Mouse (Mus musculus) limb, embryonic 15.5 days (tissue): ENCODE measurements around the gene Ap2s1. TPM values are rescaled to one million over a fixed set of nuclear protein-coding genes. Genes with fewer than 3 reads are reported as not detected.

ENCODE experiments used
- ATAC-seq: fragments of 200-750 bp; cut with Nextera tagmentation; 2 replicates; pipeline ENCODE4 v1.8.0; 2017; ENCODE audit warnings: low read depth, moderate TSS enrichment; ENCODE audit not compliant: insufficient number of reproducible peaks, low FRiP score, low TSS enrichment
- H3K27ac ChIP-seq: fragments of 300-500 bp; sonication (generic); 2 replicates; pipeline ENCODE4 v1.5.1; 2015; ENCODE audit warnings: moderate library complexity, mild to moderate bottlenecking, inconsistent platforms
- H3K27me3 ChIP-seq: fragments of 300-500 bp; sonication (generic); 2 replicates; pipeline ENCODE4 v1.6.1; 2015; ENCODE audit warnings: inconsistent platforms
- H3K36me3 ChIP-seq: fragments of 300-500 bp; sonication (generic); 2 replicates; pipeline ENCODE4 v1.6.1; 2015; ENCODE audit warnings: inconsistent platforms
- H3K4me1 ChIP-seq: fragments of 300-500 bp; sonication (generic); 2 replicates; pipeline ENCODE4 v1.6.1; 2015; ENCODE audit warnings: inconsistent platforms
- H3K4me2 ChIP-seq: fragments of 300-500 bp; sonication (generic); 2 replicates; pipeline ENCODE4 v1.6.1; 2015; ENCODE audit warnings: mild to moderate bottlenecking, inconsistent platforms
- H3K4me3 ChIP-seq: fragments of 300-500 bp; sonication (generic); 2 replicates; pipeline ENCODE4 v1.5.1; 2015; ENCODE audit warnings: mild to moderate bottlenecking, inconsistent platforms
- H3K9ac ChIP-seq: fragments of 300-500 bp; sonication (generic); 2 replicates; pipeline ENCODE4 v1.6.1; 2015; ENCODE audit warnings: inconsistent platforms
- H3K9me3 ChIP-seq: fragments of 300-500 bp; sonication (generic); 2 replicates; pipeline ENCODE4 v1.6.1; 2016; ENCODE audit warnings: inconsistent platforms
- WGBS: fragments of 180-500 bp; shearing (Covaris S2); methylation state at CpG from one replicate; pipeline ENCODE4 v1.1.7; 2015; 5-methylcytosine and 5-hydroxymethylcytosine counted together
- polyA plus RNA-seq: library from polyadenylated mRNA; unstranded; fragments of >200 nt; fragmentation: Nextera tagmentation; extraction: Ambion mirVana; gene quantifications from 2 replicates; pipeline ENCODE4 v1.2.1, GENCODE M21; 2015

The Ap2s1 gene
- polyA plus RNA-seq, 1 experiment from 2014 or later, result 253 TPM

DNA sequence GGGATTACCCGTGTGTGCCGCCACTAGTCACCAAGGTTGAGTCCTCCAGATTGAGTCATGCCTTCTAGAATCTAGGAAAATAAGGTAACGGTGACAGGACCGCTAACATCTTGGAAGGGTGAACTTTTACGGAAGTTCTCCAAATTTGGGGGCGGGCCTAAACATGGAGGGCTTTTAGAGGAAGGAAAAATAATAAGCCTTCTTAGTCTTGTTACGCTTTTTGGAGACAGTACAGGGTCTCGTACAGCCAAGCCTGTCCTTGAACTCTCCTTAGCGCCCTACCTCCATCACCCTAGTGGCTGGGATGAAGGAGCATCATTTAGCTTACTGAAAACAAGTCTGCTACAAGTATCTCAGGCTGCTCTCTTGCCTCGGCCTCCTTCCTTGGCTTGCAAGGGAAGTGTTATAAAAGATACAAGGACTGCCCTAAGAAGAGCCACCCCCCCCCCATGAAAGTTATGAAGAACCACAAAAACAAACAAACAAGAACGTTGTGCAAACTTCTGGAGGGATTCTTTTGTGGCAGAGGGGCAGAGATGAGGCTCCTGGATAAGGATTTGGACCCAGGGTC lies 44.4 kb downstream of the Ap2s1 start:
- Histone ChIP-seq H3K4me1 (peaks cover 42% of the 10 kb centered on the region), H3K9me3 (no peaks in the 10 kb centered on the region), H3K27ac (no peak overlapping the region), H3K4me3 (peak overlapping the region; percentile 66), H3K4me2 (peak overlapping the region; percentile 99), H3K27me3 (no peaks in the 10 kb centered on the region), H3K9ac (peak overlapping the region; percentile 65), H3K36me3 (0 out of 2 replicates have a peak, but pooled peaks cover 3% of the 10 kb centered on the region)
- WGBS, result 6% methylated on average over 11 of the region's 11 CpGs
- ATAC-seq, result no peak

DNA sequence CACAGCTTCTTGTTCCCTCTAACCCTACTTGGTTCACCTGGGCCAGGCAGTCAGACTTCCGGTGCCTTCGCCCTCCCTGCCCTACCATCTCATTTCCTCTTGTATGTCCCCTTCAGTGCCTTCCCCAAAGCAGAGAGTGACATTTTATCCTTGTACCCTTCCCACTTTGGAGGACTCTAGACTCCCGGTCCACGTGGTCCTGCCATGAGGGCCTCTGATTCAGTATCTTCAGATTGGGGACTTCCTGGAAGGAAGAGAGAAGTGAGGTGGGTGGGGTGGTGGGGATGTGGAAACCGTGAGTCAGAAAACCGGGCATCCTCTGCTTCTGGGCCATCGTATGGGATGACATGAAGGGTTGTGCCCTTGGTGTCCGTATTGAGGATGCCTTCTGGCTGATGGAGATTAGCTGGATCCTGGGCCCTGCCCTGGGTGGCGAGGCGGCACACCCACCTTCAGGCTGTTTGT lies 45.0 kb downstream of the Ap2s1 start:
- no peaks in the 10 kb centered on the region for H3K9me3 ChIP-seq
- 0 out of 2 replicates have a peak, but pooled peaks cover 6% of the 10 kb centered on the region for H3K36me3 ChIP-seq
- H3K27ac ChIP-seq, result no peak overlapping the region
- peak overlapping the region; percentile 99 for H3K4me2 ChIP-seq
- WGBS, result 26% methylated on average over 10 of the region's 10 CpGs
- peaks cover 42% of the 10 kb centered on the region for H3K4me1 ChIP-seq
- 0 out of 2 replicates have a peak overlapping the region, but pooled peaks have one; percentile 28 for H3K9ac ChIP-seq
- no peaks in the 10 kb centered on the region for H3K27me3 ChIP-seq
- ATAC-seq, result no peak
- peak overlapping the region; percentile 66 for H3K4me3 ChIP-seq

DNA sequence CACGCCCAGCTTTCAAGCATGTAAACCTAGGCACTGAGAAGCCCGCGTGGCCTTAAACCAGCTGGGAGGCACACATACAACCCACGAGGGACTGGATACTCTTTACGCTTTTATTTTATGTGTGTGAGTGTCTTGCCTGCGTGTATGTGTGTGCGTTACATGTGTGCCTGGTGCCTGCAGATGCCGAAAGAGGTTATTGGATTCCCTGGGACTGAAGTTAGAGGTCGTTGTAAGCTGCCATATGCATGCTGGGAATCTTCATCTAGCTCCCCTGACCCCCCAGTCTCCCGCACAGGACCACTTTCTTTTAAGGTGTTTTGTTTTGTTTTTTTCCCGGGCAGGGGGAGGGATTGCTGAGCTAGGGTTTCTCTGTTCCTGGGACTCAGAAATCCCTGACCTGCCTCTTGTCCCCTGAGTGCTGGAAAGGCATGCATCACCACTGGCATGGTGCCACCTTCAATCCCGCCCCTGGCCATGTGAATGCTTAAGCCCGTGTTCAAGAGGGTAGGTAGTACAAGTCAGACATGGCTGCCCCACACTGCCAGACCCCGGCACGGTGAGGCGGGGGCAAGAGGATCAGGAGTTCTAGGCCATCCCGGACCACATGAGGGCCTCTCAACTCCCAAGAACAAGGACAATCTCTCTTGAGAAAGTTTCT lies 45.7 kb downstream of the Ap2s1 start:
- no peak for ATAC-seq

DNA sequence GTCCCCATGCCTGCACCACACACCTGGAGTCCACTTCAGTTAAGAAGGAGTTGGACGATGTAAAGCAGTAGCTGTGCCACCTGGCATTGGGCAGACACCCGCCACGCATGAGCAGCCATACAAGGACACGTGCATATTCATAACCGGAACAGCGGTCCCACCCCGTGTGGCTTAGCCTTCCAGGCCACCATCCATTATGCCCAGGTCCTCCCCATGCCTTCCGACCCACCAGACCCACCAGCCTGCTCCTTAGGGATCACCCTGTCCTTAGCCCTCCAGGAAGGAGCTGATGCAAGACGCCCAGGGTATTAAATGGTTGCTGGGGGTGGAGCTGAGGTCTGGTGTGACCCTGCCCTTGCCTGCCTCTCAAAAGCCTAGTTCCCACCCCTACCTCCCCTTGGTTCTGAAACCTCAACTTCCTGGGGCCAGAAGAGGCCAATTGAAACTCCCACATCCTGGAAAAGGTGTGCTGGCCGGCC lies 46.3 kb downstream of the Ap2s1 start:
- Histone ChIP-seq H3K9ac (no peak overlapping the region), H3K36me3 (peaks cover 13% of the 10 kb centered on the region; the same call in 1 of the 2 replicates), H3K4me1 (peaks cover 42% of the 10 kb centered on the region), H3K27me3 (no peaks in the 10 kb centered on the region), H3K27ac (no peak overlapping the region), H3K4me3 (no peak overlapping the region), H3K4me2 (peak overlapping the region; percentile 99), H3K9me3 (no peaks in the 10 kb centered on the region)
- no peak for ATAC-seq
- 71% methylated on average over 10 of the region's 10 CpGs for WGBS

More for the DNA sequence above, 45.7 kb downstream of the Ap2s1 start:
- WGBS, result 34% methylated on average over 17 of the region's 17 CpGs
- Histone ChIP-seq H3K36me3 (0 out of 2 replicates have a peak, but pooled peaks cover 7% of the 10 kb centered on the region), H3K4me1 (peaks cover 42% of the 10 kb centered on the region), H3K9ac (0 out of 2 replicates have a peak overlapping the region, but pooled peaks have one; percentile 28), H3K9me3 (no peaks in the 10 kb centered on the region), H3K4me2 (peak overlapping the region; percentile 99), H3K27me3 (no peaks in the 10 kb centered on the region), H3K4me3 (peak overlapping the region; percentile 66), H3K27ac (no peak overlapping the region)

DNA sequence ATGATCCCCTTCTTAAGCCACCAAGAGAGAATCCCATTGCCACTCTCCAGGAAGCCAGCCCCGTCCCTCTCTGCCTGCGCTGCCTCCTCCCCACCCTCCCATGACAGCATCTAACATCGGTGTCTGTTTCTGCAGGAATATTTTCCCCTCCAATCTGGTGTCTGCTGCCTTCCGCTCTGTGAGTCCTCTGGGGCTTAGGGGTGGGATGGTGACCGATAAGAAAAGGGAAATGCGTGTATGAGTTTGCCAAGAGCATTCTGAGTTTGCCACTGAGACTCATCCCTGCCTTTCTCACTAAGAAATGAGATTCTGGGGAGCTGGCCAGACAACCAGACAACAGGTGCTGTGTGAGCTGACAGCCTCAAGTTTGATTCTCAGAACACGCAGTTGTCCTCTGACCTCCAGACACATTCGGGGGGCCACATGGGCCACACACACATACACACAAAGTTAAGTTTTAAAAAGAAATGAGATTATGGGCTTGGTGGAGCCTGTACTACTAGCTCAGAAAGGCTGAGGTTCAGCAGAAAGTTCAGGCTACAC lies 47.4 kb downstream of the Ap2s1 start:
- Histone ChIP-seq H3K4me2 (no peak overlapping the region), H3K27me3 (no peaks in the 10 kb centered on the region), H3K27ac (no peak overlapping the region), H3K9me3 (no peaks in the 10 kb centered on the region), H3K36me3 (peaks cover 22% of the 10 kb centered on the region; the same call in 1 of the 2 replicates), H3K4me3 (no peak overlapping the region), H3K9ac (no peak overlapping the region), H3K4me1 (peaks cover 42% of the 10 kb centered on the region)
- no peak for ATAC-seq
- WGBS, result 76% methylated on average over 8 of the region's 8 CpGs

DNA sequence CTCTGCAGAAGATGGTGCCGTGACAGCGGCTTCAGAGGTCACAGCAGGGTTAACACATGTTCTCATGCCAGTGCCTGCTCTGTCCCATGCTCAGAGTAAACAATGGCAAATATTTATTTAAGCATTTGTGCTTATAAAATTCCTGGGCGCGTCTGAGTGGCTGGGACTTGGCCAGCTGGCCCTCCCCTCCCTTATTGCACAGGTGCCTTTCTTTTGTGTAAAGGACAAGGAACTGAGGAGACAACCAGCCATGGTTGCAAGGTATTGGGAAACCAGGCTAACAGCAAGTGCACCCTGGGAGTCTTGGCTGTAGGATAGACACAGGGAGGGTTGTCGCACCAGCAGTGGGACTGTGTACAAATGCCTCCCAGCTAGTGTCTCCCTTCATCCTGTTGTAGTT lies 54.1 kb downstream of the Ap2s1 start:
- H3K4me2 ChIP-seq, result no peak overlapping the region

DNA sequence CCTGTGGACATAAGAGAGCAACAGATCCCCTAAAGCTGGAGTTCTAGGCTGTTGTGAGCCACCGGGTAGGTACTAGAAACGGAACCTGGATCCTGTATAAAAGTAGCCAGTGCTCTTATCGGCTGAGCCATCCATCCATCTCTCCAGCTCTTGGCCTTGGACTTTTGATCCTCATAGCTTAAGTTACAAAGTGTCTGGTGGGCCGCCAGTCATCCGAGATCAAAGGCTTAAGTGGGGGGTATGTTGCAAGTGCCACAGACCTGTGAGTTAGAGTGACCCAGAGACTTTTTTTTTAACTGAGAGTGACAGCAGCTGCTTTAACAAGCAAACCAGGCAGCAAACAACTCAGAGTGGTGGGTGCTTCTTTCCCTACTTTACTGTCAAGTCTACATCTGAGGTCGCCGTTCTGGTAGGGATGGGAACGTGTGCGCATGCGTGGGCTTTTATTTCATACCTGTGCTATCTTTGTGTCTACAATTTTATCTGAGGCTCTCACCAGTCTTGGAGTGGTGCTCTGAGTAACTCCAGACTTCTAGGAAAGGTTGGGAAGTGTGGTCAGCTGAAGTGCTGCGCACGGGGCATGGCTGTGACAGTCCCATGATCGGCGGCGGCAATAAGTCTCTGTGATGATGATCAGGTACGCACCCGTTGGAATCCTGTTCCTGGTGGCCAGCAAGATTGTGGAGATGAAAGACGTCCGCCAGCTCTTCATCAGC lies 55.0 kb downstream of the Ap2s1 start:
- WGBS, result 86% methylated on average over 19 of the region's 19 CpGs
- Histone ChIP-seq H3K9me3 (no peaks in the 10 kb centered on the region), H3K4me2 (no peak overlapping the region), H3K27ac (no peak overlapping the region), H3K4me1 (no peaks in the 10 kb centered on the region), H3K9ac (no peak overlapping the region), H3K4me3 (no peak overlapping the region), H3K36me3 (peaks cover 40% of the 10 kb centered on the region), H3K27me3 (no peaks in the 10 kb centered on the region)
- ATAC-seq, result no peak

More for the DNA sequence above, 54.1 kb downstream of the Ap2s1 start:
- Histone ChIP-seq H3K27ac (no peak overlapping the region), H3K36me3 (peaks cover 39% of the 10 kb centered on the region), H3K9ac (no peak overlapping the region), H3K27me3 (no peaks in the 10 kb centered on the region), H3K9me3 (no peaks in the 10 kb centered on the region), H3K4me3 (no peak overlapping the region), H3K4me1 (no peaks in the 10 kb centered on the region)
- 73% methylated on average over 5 of the region's 5 CpGs for WGBS
- no peak for ATAC-seq

DNA sequence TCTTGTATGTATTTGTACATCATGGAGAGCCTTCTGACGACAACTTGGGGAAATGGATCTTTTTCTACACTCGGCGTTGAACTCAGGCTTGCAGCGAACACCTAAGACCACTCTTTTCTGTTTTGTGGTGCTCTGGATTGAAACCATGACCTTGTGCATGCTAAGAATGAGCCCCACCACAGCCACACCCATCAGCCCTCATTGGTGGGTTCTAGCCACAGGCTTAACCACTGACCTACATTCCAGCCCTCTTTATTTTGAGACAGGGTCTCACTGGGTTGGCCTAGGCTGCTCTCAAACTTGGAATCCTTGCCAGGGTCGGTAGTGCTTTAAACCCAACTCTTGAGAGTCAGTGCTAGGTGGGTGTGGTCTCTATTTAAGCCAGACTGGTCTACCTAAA lies 56.7 kb downstream of the Ap2s1 start:
- H3K4me3 ChIP-seq, result no peak overlapping the region
- H3K9ac ChIP-seq, result no peak overlapping the region
- H3K27me3 ChIP-seq, result no peaks in the 10 kb centered on the region
- no peak overlapping the region for H3K4me2 ChIP-seq
- ATAC-seq, result no peak
- WGBS, result 82% methylated on average over 5 of the region's 5 CpGs
- H3K4me1 ChIP-seq, result no peaks in the 10 kb centered on the region
- peaks cover 38% of the 10 kb centered on the region for H3K36me3 ChIP-seq
- H3K27ac ChIP-seq, result no peak overlapping the region
- H3K9me3 ChIP-seq, result no peaks in the 10 kb centered on the region

Other genes starting within 250 kb of the Ap2s1 start
- gene Arhgap35, start 123.4 kb upstream of the Ap2s1 start, polyA plus RNA-seq, result 14.3 and 15.7 TPM in 2 replicates
- not detected in 2 replicates for gene Ceacam15, start 62.7 kb upstream of the Ap2s1 start, polyA plus RNA-seq
- gene Ceacam9, start 16.5 kb upstream of the Ap2s1 start, polyA plus RNA-seq, result not detected in 2 replicates
- 32.5 and 39.5 TPM in 2 replicates for gene Slc1a5, start 42.9 kb downstream of the Ap2s1 start, polyA plus RNA-seq
- 85.8 and 96.1 TPM in 2 replicates for gene Strn4, start 77.5 kb downstream of the Ap2s1 start, polyA plus RNA-seq
- 25.8 and 27.1 TPM in 2 replicates for gene Fkrp, start 78.3 kb downstream of the Ap2s1 start, polyA plus RNA-seq
- 20.5 and 21.9 TPM in 2 replicates for gene Prkd2, start 104.5 kb downstream of the Ap2s1 start, polyA plus RNA-seq
- 4.0 TPM in 2 replicates for gene Dact3, start 136.9 kb downstream of the Ap2s1 start, polyA plus RNA-seq
- 11.8 and 15.0 TPM in 2 replicates for gene Gng8, start 153.4 kb downstream of the Ap2s1 start, polyA plus RNA-seq
- gene Ptgir, start 168.1 kb downstream of the Ap2s1 start, polyA plus RNA-seq, result 4.0 and 5.1 TPM in 2 replicates
- gene Calm3, start 185.7 kb downstream of the Ap2s1 start, polyA plus RNA-seq, result 85.8 and 99.4 TPM in 2 replicates
- 20.2 and 31.1 TPM in 2 replicates for gene Pnmal2, start 206.3 kb downstream of the Ap2s1 start, polyA plus RNA-seq
- gene Pnmal1, start 221.3 kb downstream of the Ap2s1 start, polyA plus RNA-seq, result 0.33 and 0.50 TPM in 2 replicates
- 0.14 and 0.20 TPM in 2 replicates for gene Gm42372, start 244.7 kb downstream of the Ap2s1 start, polyA plus RNA-seq